Mouse (Mus musculus): ENCODE measurements around the gene Lrp10. TPM values are rescaled to one million over a fixed set of nuclear protein-coding genes. Genes with fewer than 3 reads are reported as not detected.

The Lrp10 gene
- total RNA-seq (2014; rRNA removed; ENCODE audit: low replicate concordance) (81.5 and 110 TPM in 2 replicates), polyA plus RNA-seq (2015; fragmentation: Nextera tagmentation; extraction: Ambion mirVana) (47.8 and 54.4 TPM in 2 replicates)

GRCm38 (mm10) chr14:54463959-54464292 lies at the start of gene Lrp10:
TSS of gene Lrp10 (plus strand) at chr14:54464137.
- Histone ChIP-seq H3K9me3 (replicated peaks; ENCODE audit: control insufficient read depth, low read length) (no peaks in the 10 kb centered on the region), H3K27ac (ENCODE audit: low read depth) (peak within 1 kb of the TSS; percentile 91), H3K4me3 (ENCODE audit: low read depth, low read length) (peak within 1 kb of the TSS; percentile 97), H3K27me3 (ENCODE audit: control insufficient read depth, insufficient read depth, low read length) (no peaks in the 10 kb centered on the region), H3K4me2 (ENCODE audit: low read depth, low read length) (peak within 1 kb of the TSS; percentile 93), H3K36me3 (replicated peaks; ENCODE audit: control insufficient read depth, insufficient read depth, low read length) (peaks cover 26% of the 10 kb centered on the region), H3K4me1 (ENCODE audit: control insufficient read depth, insufficient read depth) (no peaks in the 10 kb centered on the region), H3K9ac (replicated peaks; ENCODE audit: low read depth, low read length) (peak within 1 kb of the TSS; percentile 93)
- ATAC-seq (ENCODE audit: insufficient read depth, low read depth) (peak; percentile 91), DNase-seq (ENCODE audit: low spot score) (peak; percentile 88)
- TF ChIP-seq CTCF (IDR thresholded peaks at IDR 0.05; ENCODE audit: low read depth) (no peak), EP300 (IDR thresholded peaks at IDR 0.05; ENCODE audit: low read depth) (0 out of 2 replicates have a peak, but pooled peaks have one; percentile 6)
- WGBS = under 1% methylated on average over 30 of the region's 35 CpGs

GRCm38 (mm10) chr14:54415241-54416020 lies 48.5 kb upstream of the Lrp10 start:
- H3K4me3 ChIP-seq (ENCODE audit: low read depth, low read length) = no peak overlapping the region
- ATAC-seq (ENCODE audit: insufficient read depth, low read depth) (no peak), DNase-seq (ENCODE audit: low spot score) (no peak)
- H3K4me2 ChIP-seq (ENCODE audit: low read depth, low read length) = no peak overlapping the region
- no peaks in the 10 kb centered on the region for H3K36me3 ChIP-seq (replicated peaks; ENCODE audit: control insufficient read depth, insufficient read depth, low read length)
- H3K27ac ChIP-seq (ENCODE audit: low read depth) = no peak overlapping the region
- H3K9me3 ChIP-seq (replicated peaks; ENCODE audit: control insufficient read depth, low read length) = no peaks in the 10 kb centered on the region
- no peak for TF ChIP-seq EP300 (IDR thresholded peaks at IDR 0.05; ENCODE audit: low read depth)
- no peak for TF ChIP-seq CTCF (IDR thresholded peaks at IDR 0.05; ENCODE audit: low read depth)
- H3K27me3 ChIP-seq (ENCODE audit: control insufficient read depth, insufficient read depth, low read length) = no peaks in the 10 kb centered on the region
- 27% methylated on average over 13 of the region's 13 CpGs for WGBS
- H3K9ac ChIP-seq (replicated peaks; ENCODE audit: low read depth, low read length) = no peak overlapping the region
- peaks cover 7% of the 10 kb centered on the region; the same call in 1 of the 2 replicates for H3K4me1 ChIP-seq (ENCODE audit: control insufficient read depth, insufficient read depth)

GRCm38 (mm10) chr14:54416229-54416775 lies 47.6 kb upstream of the Lrp10 start:
- H3K4me2 ChIP-seq (ENCODE audit: low read depth, low read length) = no peak overlapping the region
- H3K9me3 ChIP-seq (replicated peaks; ENCODE audit: control insufficient read depth, low read length) = no peaks in the 10 kb centered on the region
- no peaks in the 10 kb centered on the region for H3K27me3 ChIP-seq (ENCODE audit: control insufficient read depth, insufficient read depth, low read length)
- ATAC-seq (ENCODE audit: insufficient read depth, low read depth) = no peak
- no peak for DNase-seq (ENCODE audit: low spot score)
- H3K4me3 ChIP-seq (ENCODE audit: low read depth, low read length) = no peak overlapping the region
- no peak overlapping the region for H3K27ac ChIP-seq (ENCODE audit: low read depth)
- TF ChIP-seq EP300 (IDR thresholded peaks at IDR 0.05; ENCODE audit: low read depth) = no peak
- no peak for TF ChIP-seq CTCF (IDR thresholded peaks at IDR 0.05; ENCODE audit: low read depth)
- no peak overlapping the region for H3K9ac ChIP-seq (replicated peaks; ENCODE audit: low read depth, low read length)
- no peaks in the 10 kb centered on the region for H3K36me3 ChIP-seq (replicated peaks; ENCODE audit: control insufficient read depth, insufficient read depth, low read length)
- H3K4me1 ChIP-seq (ENCODE audit: control insufficient read depth, insufficient read depth) = peaks cover 7% of the 10 kb centered on the region; the same call in 1 of the 2 replicates
- WGBS = 71% methylated on average over 5 of the region's 5 CpGs

GRCm38 (mm10) chr14:54416830-54417229 lies 47.1 kb upstream of the Lrp10 start:
- no peak overlapping the region for H3K9ac ChIP-seq (replicated peaks; ENCODE audit: low read depth, low read length)
- no peaks in the 10 kb centered on the region for H3K27me3 ChIP-seq (ENCODE audit: control insufficient read depth, insufficient read depth, low read length)
- no peak for DNase-seq (ENCODE audit: low spot score)
- H3K27ac ChIP-seq (ENCODE audit: low read depth) = no peak overlapping the region
- H3K4me3 ChIP-seq (ENCODE audit: low read depth, low read length) = no peak overlapping the region
- no peak overlapping the region for H3K4me2 ChIP-seq (ENCODE audit: low read depth, low read length)
- H3K9me3 ChIP-seq (replicated peaks; ENCODE audit: control insufficient read depth, low read length) = no peaks in the 10 kb centered on the region
- WGBS = 84% methylated on average over 4 of the region's 4 CpGs
- peaks cover 7% of the 10 kb centered on the region; the same call in 1 of the 2 replicates for H3K4me1 ChIP-seq (ENCODE audit: control insufficient read depth, insufficient read depth)
- ATAC-seq (ENCODE audit: insufficient read depth, low read depth) = no peak
- TF ChIP-seq CTCF (IDR thresholded peaks at IDR 0.05; ENCODE audit: low read depth) = no peak
- no peak for TF ChIP-seq EP300 (IDR thresholded peaks at IDR 0.05; ENCODE audit: low read depth)
- no peaks in the 10 kb centered on the region for H3K36me3 ChIP-seq (replicated peaks; ENCODE audit: control insufficient read depth, insufficient read depth, low read length)

DNA sequence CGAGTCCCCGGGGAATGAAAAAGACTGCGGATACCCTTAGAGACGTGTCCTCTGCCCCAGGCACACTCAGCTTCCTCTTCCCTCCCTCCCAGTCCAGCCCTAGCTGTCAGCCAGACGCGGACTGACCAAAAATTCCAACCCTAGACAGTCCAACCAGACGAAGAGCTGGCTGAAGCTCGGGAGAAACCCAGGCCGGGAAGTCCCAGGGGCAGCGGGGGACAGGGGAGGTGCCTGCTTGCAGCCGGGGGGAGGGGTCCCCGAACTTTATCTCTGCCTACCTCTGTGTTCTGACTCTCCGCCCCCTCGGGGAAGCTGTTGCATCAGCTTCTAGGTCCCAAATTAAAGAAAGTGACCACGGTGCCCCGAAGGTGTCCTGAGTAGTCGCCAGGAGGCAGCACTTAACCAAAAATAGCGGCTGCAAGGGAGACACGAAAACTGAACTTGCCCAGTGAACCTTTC lies 46.3 kb upstream of the Lrp10 start, which contains the start of gene Slc7a7:
Gene Slc7a7 (minus strand): TSS at position 158 of the 459 bp plus-strand sequence.
- ATAC-seq (ENCODE audit: insufficient read depth, low read depth) (peak; percentile 36; the same call in 1 of the 2 replicates), DNase-seq (ENCODE audit: low spot score) (peak; percentile 51)
- Histone ChIP-seq H3K36me3 (replicated peaks; ENCODE audit: control insufficient read depth, insufficient read depth, low read length) (no peaks in the 10 kb centered on the region), H3K27me3 (ENCODE audit: control insufficient read depth, insufficient read depth, low read length) (no peaks in the 10 kb centered on the region), H3K9ac (replicated peaks; ENCODE audit: low read depth, low read length) (no peak within 1 kb of the TSS), H3K4me3 (ENCODE audit: low read depth, low read length) (peak within 1 kb of the TSS; percentile 6; the same call in 1 of the 2 replicates), H3K9me3 (replicated peaks; ENCODE audit: control insufficient read depth, low read length) (no peaks in the 10 kb centered on the region), H3K27ac (ENCODE audit: low read depth) (no peak within 1 kb of the TSS), H3K4me1 (ENCODE audit: control insufficient read depth, insufficient read depth) (peaks cover 7% of the 10 kb centered on the region; the same call in 1 of the 2 replicates), H3K4me2 (ENCODE audit: low read depth, low read length) (peak within 1 kb of the TSS; percentile 32)
- no peak for TF ChIP-seq EP300 (IDR thresholded peaks at IDR 0.05; ENCODE audit: low read depth)
- TF ChIP-seq CTCF (IDR thresholded peaks at IDR 0.05; ENCODE audit: low read depth) = peak; percentile 36
- 4% methylated on average over 19 of the region's 19 CpGs for WGBS
